Mouse (Mus musculus) C2C12 (cell line): ENCODE data around the gene Plppr2. TPM values are rescaled to one million over a fixed set of nuclear protein-coding genes. Genes with fewer than 3 reads are reported as not detected.

Source experiments
- H3K27me3 ChIP-seq: one replicate; pipeline ENCODE4 v1.6.1; 2011; ENCODE audit not compliant: control insufficient read depth, insufficient read depth, insufficient read length
- H3K36me3 ChIP-seq: one replicate; pipeline ENCODE4 v1.6.1; 2011; ENCODE audit not compliant: control insufficient read depth, insufficient read depth
- H3K4me3 ChIP-seq: one replicate; pipeline ENCODE4 v1.5.1; 2011; ENCODE audit warnings: mild to moderate bottlenecking, control low read depth; ENCODE audit not compliant: poor library complexity, insufficient read depth, severe bottlenecking
- H3K79me2 ChIP-seq: one replicate; pipeline ENCODE4 v1.6.1; 2011; ENCODE audit not compliant: control insufficient read depth, insufficient read depth
- H3K79me3 ChIP-seq: one replicate; pipeline ENCODE4 v1.6.1; 2011; ENCODE audit warnings: low read depth, control low read depth
- H3ac ChIP-seq: one replicate; pipeline ENCODE3; 2011; ENCODE audit warnings: low read depth; ENCODE audit not compliant: control insufficient read depth, insufficient read length
- CEBPB ChIP-seq: IDR thresholded peaks from one replicate; pipeline ENCODE4 v1.6.1; 2011; ENCODE audit warnings: low read depth, mild to moderate bottlenecking, control low read depth, moderate library complexity
- CTCF ChIP-seq: IDR thresholded peaks from one replicate; pipeline ENCODE4 v1.5.1; 2011; ENCODE audit not compliant: control insufficient read depth, insufficient read depth, insufficient read length
- FOSL1 ChIP-seq: IDR thresholded peaks from one replicate; pipeline ENCODE4 v1.8.0; 2011; ENCODE audit warnings: mild to moderate bottlenecking, low read length; ENCODE audit not compliant: poor library complexity, insufficient read depth, severe bottlenecking
- MAX ChIP-seq: IDR thresholded peaks from one replicate; pipeline ENCODE4 v1.6.1; 2011; ENCODE audit warnings: mild to moderate bottlenecking, control low read depth
- MYOD1 ChIP-seq: IDR thresholded peaks from one replicate; pipeline ENCODE4 v1.6.1; 2011; ENCODE audit warnings: low read depth; ENCODE audit not compliant: control insufficient read depth, insufficient read length
- MYOG ChIP-seq: IDR thresholded peaks from one replicate; pipeline ENCODE4 v1.6.1; 2011; ENCODE audit not compliant: control insufficient read depth, insufficient read length; ENCODE audit errors: extremely low read depth
- USF1 ChIP-seq: IDR thresholded peaks from one replicate; pipeline ENCODE4 v1.6.1; 2011; ENCODE audit warnings: low read depth, mild to moderate bottlenecking, control low read depth, moderate library complexity
- polyA plus RNA-seq: library from polyadenylated mRNA; unstranded; fragments of >200 nt; fragmentation: generic; extraction: Trizol; gene quantifications from one replicate; pipeline ENCODE4 v1.2.1, GENCODE M21; 2012; ENCODE audit warnings: missing spikeins

The Plppr2 gene
- polyA plus RNA-seq, 1 experiment: 11.6 TPM

DNA sequence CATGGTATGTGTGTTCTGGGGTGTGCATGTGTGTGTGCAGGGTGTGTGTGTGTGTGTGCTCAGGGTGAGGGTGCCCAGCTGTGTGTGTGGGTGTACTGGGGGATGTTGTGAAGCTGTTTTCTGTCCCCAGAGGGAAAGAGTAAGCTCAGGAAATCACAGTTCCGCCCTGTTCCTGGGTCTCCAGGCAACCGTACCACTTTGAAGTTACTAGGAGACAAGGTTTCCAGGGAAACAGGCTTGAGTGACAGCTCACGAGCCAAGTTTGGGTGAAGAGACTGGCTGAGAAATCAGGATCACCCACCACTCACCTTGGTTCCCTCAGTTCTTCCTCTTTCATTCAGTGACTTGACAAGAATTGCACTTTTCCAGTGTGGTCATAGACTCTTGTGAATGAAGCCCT is 16.8 kb downstream of the Plppr2 start:
- Histone ChIP-seq H3ac (no peak overlapping the region), H3K27me3 (no peaks in the 10 kb centered on the region)
- TF ChIP-seq FOSL1 (no peak), CEBPB (no peak), CTCF (no peak), USF1 (no peak), MYOD1 (no peak), MAX (no peak), MYOG (no peak)

DNA sequence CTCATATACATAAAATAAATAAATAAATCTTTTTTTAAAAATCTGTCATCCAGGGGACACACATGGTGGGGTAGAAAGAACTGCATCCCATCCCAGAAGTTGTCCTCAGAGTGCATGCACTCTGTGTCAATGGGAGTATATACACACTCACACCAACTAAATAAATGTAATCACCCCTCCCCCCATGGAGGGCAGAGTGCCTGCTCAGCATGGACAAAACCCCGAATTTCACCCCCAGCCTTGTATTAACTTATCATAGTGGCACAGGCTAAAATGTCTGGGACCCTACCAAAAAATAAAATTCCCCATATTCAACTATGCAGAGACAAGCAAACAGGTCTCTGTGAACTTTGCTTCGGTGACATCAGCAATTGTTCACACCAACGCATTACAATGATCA is 17.8 kb downstream of the Plppr2 start:
- Histone ChIP-seq H3K4me3 (no peak overlapping the region), H3K79me2 (no peaks in the 10 kb centered on the region), H3ac (no peak overlapping the region), H3K27me3 (no peaks in the 10 kb centered on the region), H3K36me3 (no peaks in the 10 kb centered on the region), H3K79me3 (no peaks in the 10 kb centered on the region)
- TF ChIP-seq FOSL1 (no peak), MYOD1 (no peak), CTCF (no peak), MAX (no peak), CEBPB (no peak), MYOG (no peak), USF1 (no peak)

More for the DNA sequence above, 16.8 kb downstream of the Plppr2 start:
- no peaks in the 10 kb centered on the region for H3K79me2 ChIP-seq
- no peak overlapping the region for H3K4me3 ChIP-seq
- no peaks in the 10 kb centered on the region for H3K36me3 ChIP-seq
- no peaks in the 10 kb centered on the region for H3K79me3 ChIP-seq

- Histone ChIP-seq H3K79me3 (no peaks in the 10 kb centered on the region), H3K27me3 (no peaks in the 10 kb centered on the region), H3ac (peak overlapping the region; percentile 77), H3K4me3 (peak overlapping the region; percentile 44), H3K79me2 (no peaks in the 10 kb centered on the region), H3K36me3 (no peaks in the 10 kb centered on the region)
- no peak for TF ChIP-seq CEBPB
- no peak for TF ChIP-seq MYOD1
- TF ChIP-seq FOSL1: no peak
- TF ChIP-seq CTCF: peak; percentile 61
- peak; percentile 89 for TF ChIP-seq MAX
- peak; percentile 57 for TF ChIP-seq USF1
- no peak for TF ChIP-seq MYOG
Observed at GRCm38 (mm10) chr9:21955225-21955569, 18.4 kb downstream of the Plppr2 start.

DNA sequence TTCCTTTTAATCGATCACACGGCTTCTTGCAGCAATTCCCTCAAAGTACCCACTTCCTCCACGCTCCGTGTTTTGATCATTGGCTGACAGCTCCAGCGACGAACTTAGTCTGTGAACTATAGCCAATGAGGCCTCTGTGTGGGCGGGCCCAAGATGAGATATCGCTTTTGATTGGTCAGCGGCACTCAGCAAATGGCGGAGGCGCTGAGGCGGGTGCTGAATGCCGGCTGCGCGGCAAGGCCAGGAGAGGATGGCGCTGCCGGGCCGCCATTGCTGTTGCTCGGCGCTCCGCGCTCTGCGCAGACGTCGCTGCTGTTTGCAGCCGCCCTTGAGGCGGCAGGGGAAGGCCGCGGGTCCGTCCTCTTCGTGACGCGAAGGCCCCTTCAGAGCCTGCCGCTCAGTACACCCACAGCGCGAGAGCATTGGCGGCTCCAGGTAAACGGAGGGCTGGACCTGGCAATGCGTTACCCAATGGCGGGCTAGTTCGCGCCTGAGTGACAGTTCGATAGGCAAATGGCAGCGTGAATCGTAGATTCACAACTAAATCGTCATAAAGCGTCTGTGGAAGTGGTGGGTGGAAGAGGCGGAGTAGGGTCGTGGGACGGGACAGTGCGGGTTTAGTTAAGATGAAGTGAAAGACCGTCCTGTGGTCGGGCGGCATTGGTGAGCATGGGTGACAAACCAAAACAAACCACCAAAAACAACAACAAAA is 18.9 kb downstream of the Plppr2 start, which contains the start of gene Swsap1:
Gene Swsap1, plus strand, starts transcription at position 186 of the 712 bp plus-strand sequence.
- TF ChIP-seq MYOD1 (no peak), MAX (peak; percentile 24)
- Histone ChIP-seq H3K79me2 (no peaks in the 10 kb centered on the region), H3K79me3 (no peaks in the 10 kb centered on the region), H3K4me3 (peak within 1 kb of the TSS; percentile 44), H3K27me3 (no peaks in the 10 kb centered on the region), H3ac (peak within 1 kb of the TSS; percentile 77), H3K36me3 (no peaks in the 10 kb centered on the region)

DNA sequence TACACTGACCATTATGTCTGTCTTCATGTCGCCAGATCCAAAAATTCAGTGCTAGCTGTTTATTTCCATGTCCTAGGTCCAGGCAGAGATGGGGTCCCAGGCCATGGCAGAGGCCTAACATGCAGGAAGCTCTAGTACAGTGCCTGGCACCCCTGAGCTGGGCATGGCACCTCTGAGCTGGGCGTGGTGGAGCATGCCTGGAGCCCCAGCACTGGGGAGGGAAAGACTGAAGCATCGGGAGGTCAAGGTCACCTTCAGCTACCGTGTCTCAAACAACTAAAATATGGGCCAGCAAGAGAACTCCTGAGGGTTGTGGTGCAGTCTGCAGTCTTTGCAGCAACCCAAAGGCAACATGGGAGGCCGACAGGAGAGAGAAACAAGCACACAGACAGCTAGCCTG is 21.5 kb downstream of the Plppr2 start:
- H3K79me3 ChIP-seq: no peaks in the 10 kb centered on the region
- H3K27me3 ChIP-seq: no peaks in the 10 kb centered on the region
- TF ChIP-seq CEBPB (no peak), CTCF (no peak), FOSL1 (no peak)
- H3K79me2 ChIP-seq: no peaks in the 10 kb centered on the region
- no peaks in the 10 kb centered on the region for H3K36me3 ChIP-seq
- no peak overlapping the region for H3ac ChIP-seq
- H3K4me3 ChIP-seq: no peak overlapping the region

DNA sequence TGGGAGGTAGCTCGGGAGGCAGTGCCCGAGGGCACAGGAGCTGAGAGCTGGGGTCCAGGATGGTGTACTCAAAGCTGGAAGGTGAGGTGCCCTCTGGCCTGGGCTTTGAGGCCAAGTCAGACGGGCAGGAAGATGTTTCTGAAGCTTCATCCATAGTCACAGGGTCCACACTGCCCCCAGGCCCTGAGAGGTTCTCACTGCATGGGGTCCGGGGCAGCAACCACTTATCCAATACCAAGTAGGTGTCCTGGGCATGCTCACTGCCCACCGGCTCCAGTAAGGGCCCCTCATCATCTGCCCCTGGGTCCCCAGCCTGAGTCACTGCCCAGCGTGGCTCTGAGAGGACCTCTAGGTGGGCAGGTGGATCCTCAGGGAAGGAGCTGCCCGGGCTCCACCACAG is 22.4 kb downstream of the Plppr2 start:
- Histone ChIP-seq H3ac (no peak overlapping the region), H3K27me3 (no peaks in the 10 kb centered on the region), H3K79me3 (no peaks in the 10 kb centered on the region), H3K4me3 (no peak overlapping the region), H3K79me2 (no peaks in the 10 kb centered on the region), H3K36me3 (no peaks in the 10 kb centered on the region)
- no peak for TF ChIP-seq FOSL1
- no peak for TF ChIP-seq USF1
- TF ChIP-seq CEBPB: no peak
- no peak for TF ChIP-seq MYOG
- no peak for TF ChIP-seq MAX
- TF ChIP-seq CTCF: no peak
- TF ChIP-seq MYOD1: no peak
